Mouse (Mus musculus): Measurements from ENCODE around the gene 2210011C24Rik.
"Not testable (repeated sequence)": the region's sequence is repeated elsewhere in the genome, so short reads cannot be mapped to it uniquely, and the experiment has no call there.

The 2210011C24Rik gene

DNA sequence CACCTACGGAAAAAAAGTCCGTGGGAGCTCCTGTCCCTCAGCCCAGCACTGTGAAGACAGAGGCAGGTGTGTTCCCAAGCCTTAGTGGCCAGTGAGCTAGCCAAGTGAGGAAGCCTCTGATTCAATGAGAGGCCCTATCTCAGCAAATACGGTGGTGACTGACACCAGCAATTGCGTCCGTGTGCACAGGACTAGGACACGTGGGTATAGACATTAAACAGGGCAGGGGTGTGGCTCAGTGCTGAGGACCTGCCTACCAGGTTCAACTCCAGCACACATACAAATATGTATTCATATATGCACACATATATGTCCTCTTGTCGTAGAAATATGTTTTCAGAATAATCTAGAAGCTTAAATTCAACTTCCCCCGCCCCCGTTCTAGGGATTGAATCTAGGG lies 7.8 kb upstream of the 2210011C24Rik start:
- DNase-seq (ENCODE audit: low spot score in 2 of 2) = no peak

DNA sequence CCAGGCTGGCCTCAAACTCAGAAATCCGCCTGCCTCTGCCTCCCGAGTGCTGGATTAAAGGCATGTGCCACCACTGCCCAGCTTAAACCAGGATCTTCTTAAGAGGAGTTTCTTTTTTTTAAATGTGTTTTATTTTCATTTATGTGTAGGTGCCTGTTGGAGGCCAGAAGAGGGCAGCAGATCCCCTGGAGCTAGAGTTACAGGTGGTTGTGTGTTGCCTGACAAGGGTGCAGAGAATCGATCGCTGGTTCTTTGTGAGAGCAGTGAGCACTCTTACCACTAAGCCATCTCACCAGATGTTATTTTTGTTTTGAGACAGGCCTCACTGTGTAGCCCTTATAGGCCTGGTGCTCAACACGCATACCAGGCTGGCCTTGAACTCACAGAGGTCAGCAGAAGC lies 3.9 kb upstream of the 2210011C24Rik start:
- DNase-seq (ENCODE audit: low spot score in 2 of 2) = no peak

DNA sequence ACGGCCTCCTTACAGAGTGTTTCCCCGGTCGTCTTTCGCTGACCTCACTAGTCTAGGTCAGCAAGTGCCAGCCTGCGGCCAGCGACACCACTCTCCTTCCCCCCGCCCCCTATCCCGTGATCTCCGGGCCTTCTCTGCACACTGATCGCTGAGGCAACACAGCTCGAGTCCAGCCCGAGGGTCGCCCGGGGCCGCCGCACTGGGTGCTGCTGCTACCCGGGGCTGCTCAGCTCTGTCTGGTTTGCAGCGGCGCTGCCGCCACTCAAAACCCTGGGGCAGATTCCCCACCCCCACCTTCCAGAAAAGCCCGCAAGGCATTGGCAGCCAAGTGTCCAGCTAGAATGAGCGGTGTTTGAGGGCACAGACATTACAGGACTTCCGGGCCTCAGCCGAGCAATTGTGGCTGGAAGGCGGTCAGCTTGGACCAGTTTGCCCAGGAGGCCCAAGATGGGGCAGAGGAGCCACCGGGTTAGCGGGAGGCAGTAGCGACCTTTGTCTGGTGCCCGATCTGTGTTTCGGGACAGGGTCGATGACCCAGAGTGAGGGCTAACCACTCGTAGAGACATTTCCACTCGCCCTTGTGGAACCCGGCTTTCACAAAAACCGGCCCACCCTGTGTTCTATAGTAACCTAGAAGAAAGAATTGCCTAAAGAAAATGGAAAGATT lies 661 bp upstream of the 2210011C24Rik start:
- no peak for DNase-seq (ENCODE audit: low spot score in 2 of 2)

DNA sequence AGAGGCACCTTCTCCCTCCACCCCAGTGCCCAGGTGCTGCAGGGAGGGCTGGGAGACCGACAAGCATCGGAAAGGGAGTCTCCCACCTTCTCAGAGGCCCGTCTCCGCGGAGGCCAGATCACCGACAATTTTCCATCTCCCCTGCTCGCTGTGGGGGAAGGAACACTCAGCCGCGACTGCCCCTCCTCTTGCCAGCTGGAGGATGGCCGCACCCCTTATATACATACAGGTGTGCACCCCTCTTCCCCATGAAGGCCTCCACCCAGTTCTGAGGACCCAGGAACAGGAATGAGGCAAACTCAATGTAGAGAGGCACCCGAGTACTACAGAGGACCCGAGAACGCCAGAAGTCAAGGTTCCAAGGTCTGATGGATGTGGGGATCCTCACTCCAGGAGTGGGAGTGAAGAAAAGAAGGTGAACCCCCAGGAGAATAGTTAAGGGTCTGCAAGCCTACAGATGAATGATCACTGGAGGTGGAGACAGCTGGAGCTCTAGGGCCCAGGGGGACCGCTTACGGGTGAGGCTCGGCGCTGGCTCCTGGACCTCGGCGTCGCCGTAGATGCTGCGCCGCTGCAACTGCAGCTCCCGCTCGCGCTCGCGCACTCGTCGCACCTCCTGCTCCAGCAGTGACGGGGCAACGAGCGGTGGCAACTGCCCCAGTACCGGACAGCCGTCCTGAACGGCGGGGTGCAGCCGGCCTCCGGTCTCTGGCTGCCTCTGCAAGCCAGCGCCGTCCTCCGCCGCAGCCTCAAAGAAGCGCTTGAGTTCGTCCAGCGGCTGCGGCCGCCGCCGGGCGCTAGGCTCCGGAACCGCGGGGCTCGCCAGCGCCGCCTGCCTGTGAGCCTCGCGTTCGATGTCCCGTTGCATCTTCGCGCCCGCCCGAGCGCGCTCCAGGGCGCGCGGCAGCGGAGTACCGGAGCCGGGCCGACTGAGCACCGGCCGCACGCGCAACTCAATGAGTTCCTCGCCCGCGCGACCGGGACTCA lies 1.1 kb downstream of the 2210011C24Rik start:
- DNase-seq (ENCODE audit: low spot score in 2 of 2) = peak; percentile 56 to 65

DNA sequence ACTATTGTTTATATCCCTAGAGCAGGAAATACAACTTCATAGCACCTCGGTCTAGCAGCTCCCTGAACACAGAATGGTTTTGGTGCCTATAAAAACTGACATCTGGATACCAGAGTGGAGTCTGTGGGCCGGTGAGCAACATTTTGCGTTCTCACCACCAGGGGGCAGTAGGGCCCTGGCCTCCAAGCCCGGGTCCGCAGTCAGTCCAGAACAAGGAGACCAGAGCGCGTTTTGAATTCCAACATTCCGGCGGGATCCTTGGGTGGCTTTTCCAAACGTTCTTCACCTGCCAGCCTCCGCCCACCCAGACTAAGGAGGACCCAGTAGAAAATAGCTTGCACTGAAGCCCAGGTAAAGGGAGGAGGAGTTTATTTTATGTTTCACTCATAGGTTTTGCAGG lies 2.1 kb downstream of the 2210011C24Rik start:
- peak; percentile 61 to 68 for DNase-seq (ENCODE audit: low spot score in 2 of 2)

DNA sequence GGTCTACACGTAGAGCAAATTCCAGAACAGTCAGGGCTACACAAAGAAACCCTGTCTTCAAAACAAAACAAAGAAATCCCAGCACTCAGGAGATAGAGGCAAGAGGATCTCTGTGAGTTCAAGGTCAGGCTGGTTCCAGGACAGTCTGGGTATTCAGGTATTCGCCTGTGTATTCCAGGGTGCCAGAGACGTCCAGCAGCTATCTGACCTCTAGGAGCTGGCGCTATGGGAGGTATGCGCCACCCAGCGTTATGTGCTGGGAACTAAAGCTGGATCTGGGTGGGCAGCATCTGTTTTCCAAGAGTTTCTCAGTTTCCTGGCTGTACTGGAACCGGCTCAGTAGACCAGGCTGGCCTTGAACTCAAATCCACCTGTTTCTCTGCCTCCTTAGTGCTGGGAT lies 3.6 kb downstream of the 2210011C24Rik start:
- no peak for DNase-seq (ENCODE audit: low spot score in 2 of 2)

DNA sequence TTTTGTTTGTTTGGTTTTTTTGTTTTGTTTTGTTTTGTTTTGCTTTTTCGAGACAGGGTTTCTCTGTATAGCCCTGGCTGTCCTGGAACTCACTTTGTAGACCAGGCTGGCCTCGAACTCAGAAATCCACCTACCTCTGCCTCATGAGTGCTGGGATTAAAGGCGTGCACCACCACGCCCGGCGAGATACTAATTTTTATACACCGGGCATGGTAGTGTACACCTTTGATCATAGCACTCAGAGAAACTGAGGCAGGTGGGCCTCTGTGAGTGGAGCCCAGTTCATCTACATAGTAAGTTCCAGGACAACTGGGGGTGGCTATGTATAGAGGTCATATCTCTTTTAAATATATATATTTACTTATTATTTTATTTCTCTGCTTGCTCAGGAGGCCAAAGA lies 6.5 kb downstream of the 2210011C24Rik start:
- not testable (repeated sequence) for DNase-seq (ENCODE audit: low spot score in 2 of 2)

DNA sequence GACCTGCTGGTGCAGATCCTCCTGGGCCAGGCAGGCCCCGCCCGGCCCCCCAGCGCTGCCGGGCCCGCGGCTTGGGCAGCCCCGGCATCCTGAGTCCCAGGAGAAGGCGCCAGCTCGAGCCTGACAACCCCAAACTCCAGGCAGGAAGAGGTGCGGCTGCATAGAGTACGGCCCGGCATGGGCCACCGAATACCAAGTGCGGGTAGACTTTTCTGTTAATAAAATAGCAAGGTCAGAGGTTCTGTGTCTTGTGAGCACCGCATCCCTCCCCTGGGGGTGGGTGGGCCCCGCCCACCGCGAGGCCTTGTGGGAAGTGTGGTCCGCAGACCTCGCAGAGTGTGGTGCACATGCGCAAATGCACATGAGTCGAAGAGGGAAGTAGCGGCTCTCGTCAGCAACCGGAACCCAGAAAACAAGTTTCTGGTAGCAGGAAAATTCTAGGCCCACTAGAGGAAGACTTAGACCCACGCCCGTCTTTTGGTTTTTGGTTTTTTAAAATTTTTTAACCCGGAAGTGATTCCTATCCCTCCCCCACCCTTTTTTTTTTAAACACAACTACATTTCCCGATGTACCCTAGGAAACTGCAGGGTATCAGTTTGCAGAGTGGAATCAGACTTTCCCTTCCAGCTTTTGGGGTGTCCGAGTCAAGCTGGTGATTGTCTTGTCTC lies 7.3 kb downstream of the 2210011C24Rik start:
- DNase-seq (ENCODE audit: low spot score in 2 of 2) = peak; percentile 97 to 98

GRCm38 (mm10) chr8:84003612-84004246 lies 8.2 kb downstream of the 2210011C24Rik start:
- no peak for DNase-seq (ENCODE audit: low spot score in 2 of 2)

DNA sequence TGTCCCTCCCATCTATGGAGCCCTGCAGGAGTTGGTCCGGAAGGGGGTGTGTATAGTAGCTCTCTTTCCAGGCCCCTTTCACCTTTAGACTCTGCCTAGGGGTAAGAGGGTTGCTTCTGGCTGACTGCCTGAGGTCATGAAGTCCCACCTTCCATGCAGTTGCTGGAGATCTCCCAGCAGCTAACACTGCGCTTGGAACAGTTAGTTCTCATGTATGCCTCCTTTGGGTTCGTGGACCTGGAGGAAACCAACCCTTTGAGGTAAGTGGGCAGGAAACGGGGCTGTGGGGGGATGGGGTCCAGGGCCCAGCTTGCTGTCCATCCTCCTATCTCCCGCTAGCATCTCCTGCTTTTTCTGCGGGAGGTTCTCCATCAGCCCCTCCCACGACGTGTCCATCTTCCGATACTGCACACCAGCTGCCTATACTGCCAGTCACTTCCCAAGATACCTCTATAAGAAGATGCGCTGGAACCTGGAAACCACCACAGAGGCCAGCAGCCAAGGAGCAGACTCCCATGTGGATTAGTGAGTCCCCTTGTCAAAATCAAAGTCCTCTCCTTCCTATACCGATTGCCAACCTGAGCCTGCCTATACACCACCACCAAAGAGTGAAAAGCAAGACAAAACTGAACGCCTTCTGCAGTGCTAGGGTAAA lies 8.9 kb downstream of the 2210011C24Rik start:
- DNase-seq (ENCODE audit: low spot score in 2 of 2) = no peak

- no peak for DNase-seq (ENCODE audit: low spot score in 2 of 2)
Observed at GRCm38 (mm10) chr8:84001281-84002000, 10.5 kb downstream of the 2210011C24Rik start, which contains the start of gene 1700067K01Rik. TSS of gene 1700067K01Rik (plus strand) at chr8:84001502.

- DNase-seq (ENCODE audit: low spot score in 2 of 2) = no peak
Observed at GRCm38 (mm10) chr8:83999825-84000224, 12.1 kb downstream of the 2210011C24Rik start.

DNA sequence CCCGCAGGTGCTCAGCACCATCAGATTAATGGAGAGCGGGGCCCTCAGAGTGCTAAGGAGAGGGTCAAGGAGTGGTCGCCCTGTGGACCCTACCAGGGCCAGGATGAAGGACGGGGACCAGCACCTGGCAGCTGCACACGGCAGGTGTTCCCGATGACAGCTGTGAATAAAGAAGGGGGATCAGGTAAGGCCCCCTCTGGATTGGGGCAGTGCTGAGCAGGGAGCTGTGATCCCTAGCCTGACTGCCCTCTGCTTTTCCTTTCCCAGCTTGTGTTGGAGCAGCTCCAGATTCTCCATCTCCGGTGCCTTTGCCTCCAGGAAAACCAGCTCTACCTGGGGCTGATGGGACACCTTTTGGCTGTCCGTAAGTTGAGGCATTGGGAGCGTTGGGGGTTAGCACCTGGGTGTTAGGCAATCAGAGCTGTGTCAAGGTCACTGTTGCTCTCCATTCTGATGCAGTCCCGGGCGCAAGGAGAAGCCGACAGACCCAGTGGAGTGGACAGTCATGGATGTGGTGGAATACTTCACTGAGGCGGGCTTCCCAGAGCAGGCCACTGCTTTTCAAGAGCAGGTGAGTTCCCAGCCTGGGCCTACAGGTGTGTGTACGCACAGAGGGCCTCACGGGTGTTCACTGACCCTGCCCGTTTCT lies 12.8 kb downstream of the 2210011C24Rik start:
- no peak for DNase-seq (ENCODE audit: low spot score in 2 of 2)

DNA sequence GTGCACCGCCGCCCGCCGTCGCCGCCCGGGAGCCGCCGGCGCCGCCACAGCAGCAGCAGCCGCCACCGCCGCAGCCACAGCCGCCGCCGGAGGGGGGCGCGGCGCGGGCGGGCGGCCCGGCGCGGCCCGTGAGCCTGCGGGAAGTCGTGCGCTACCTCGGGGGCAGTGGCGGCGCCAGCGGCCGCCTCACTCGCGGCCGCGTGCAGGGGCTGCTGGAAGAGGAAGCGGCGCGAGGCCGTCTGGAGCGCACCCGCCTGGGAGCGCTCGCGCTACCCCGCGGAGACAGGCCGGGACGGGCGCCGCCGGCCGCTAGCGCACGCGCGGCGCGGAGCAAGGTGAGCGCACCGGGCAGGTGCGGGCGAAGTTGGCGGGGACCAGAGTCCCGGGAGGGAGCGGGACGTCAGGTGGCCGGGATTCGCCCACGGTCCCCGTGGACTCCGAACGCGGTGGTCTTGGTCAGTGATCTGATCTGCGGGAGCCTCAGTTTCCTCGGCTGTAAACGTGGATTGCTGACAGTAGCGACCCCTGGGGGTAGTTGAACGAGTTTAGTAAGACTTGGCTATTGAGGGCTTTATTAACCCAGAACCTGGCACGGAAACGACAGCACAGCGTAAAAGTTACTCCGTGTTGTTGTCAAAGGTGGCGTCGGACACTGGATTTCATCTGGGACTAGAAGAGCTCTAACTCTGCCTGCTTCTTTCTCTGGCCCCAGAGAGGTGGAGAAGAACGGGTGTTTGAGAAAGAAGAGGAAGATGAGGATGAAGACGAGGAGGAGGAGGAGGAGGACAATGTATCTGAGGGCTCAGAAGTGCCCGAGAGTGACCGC lies 13.5 kb downstream of the 2210011C24Rik start:
- DNase-seq (ENCODE audit: low spot score in 2 of 2) = peak; percentile 66 to 75

- DNase-seq (ENCODE audit: low spot score in 2 of 2) = peak; percentile 50 to 56
Observed at GRCm38 (mm10) chr8:83997511-83998141, 14.3 kb downstream of the 2210011C24Rik start, which contains the start of gene Samd1. TSS of gene Samd1 (plus strand) at chr8:83997672.

GRCm38 (mm10) chr8:83996567-83997505 lies 15.1 kb downstream of the 2210011C24Rik start:
- DNase-seq (ENCODE audit: low spot score in 2 of 2) = peak; percentile 86

GRCm38 (mm10) chr8:83995973-83996372 lies 16.0 kb downstream of the 2210011C24Rik start:
- no peak for DNase-seq (ENCODE audit: low spot score in 2 of 2)

Data from spleen, postnatal 36 days (tissue).